Mouse (Mus musculus) kidney, adult 2 months (tissue): ENCODE measurements at regions not wholly inside any gene's neighbourhood (a gene's known extent, or its start where the extent isn't known, plus 50 kb on each side); places are given as distances from the start of the nearest gene placed in this dataset.

ENCODE experiments used
- DNase-seq: peaks from one replicate; pipeline ENCODE4 v3.0.0; 2021
- H3K27ac ChIP-seq: fragments of 200-500 bp; 2 replicates; pipeline ENCODE4 v1.5.1; 2012; ENCODE audit warnings: low read depth, low read length, control low read depth, inconsistent platforms; ENCODE audit not compliant: insufficient read depth
- H3K27me3 ChIP-seq: fragments of 200-500 bp; replicated peaks from 2 replicates; pipeline ENCODE4 v1.6.1; 2012; ENCODE audit warnings: mild to moderate bottlenecking, moderate library complexity, low read length, inconsistent platforms; ENCODE audit not compliant: control insufficient read depth, insufficient read depth
- H3K36me3 ChIP-seq: fragments of 200-500 bp; 2 replicates; pipeline ENCODE4 v1.6.1; 2012; ENCODE audit warnings: mild to moderate bottlenecking, moderate library complexity, low read length, inconsistent platforms; ENCODE audit not compliant: control insufficient read depth, insufficient read depth
- H3K4me1 ChIP-seq: fragments of 200-500 bp; 2 replicates; pipeline ENCODE4 v1.6.1; 2011; ENCODE audit warnings: low read length; ENCODE audit not compliant: control insufficient read depth, insufficient read depth
- H3K4me3 ChIP-seq: fragments of 200-500 bp; 2 replicates; pipeline ENCODE4 v1.5.1; 2011; ENCODE audit warnings: mild to moderate bottlenecking, low read depth, low read length, control low read depth; ENCODE audit not compliant: insufficient read depth
- CTCF ChIP-seq: fragments of 200-500 bp; conservative IDR thresholded peaks from 2 replicates; pipeline ENCODE4 v1.5.1; 2011; ENCODE audit warnings: low read depth, mild to moderate bottlenecking, control low read depth, low read length, moderate library complexity, mixed read lengths; ENCODE audit not compliant: insufficient read depth, insufficient read length
- POLR2A ChIP-seq: fragments of 200-500 bp; IDR thresholded peaks from one replicate; pipeline ENCODE4 v1.6.1; 2011; ENCODE audit warnings: low read depth, low read length, control low read depth
- WGBS: fragments of 180-500 bp; shearing (Covaris S2); methylation state at CpG from one replicate; pipeline ENCODE4 v1.1.7; 2018; 5-methylcytosine and 5-hydroxymethylcytosine counted together

GRCm38 (mm10) chr17:80801991-80802390, 73.7 kb upstream of the Map4k3 start:
- peak overlapping the region; percentile 20 for H3K27ac ChIP-seq
- DNase-seq, result no peak
- no peaks in the 10 kb centered on the region for H3K36me3 ChIP-seq
- TF ChIP-seq POLR2A (no peak), CTCF (no peak)
- peaks cover 12% of the 10 kb centered on the region for H3K4me1 ChIP-seq
- no peaks in the 10 kb centered on the region for H3K27me3 ChIP-seq
- no peak overlapping the region for H3K4me3 ChIP-seq
- WGBS, result 62% methylated on average over 8 of the region's 8 CpGs

GRCm38 (mm10) chr17:80801451-80801983, 73.2 kb upstream of the Map4k3 start:
- TF ChIP-seq POLR2A (no peak), CTCF (no peak)
- DNase-seq, result peak; percentile 75
- no peaks in the 10 kb centered on the region for H3K27me3 ChIP-seq
- 31% methylated on average over 16 of the region's 16 CpGs for WGBS
- H3K4me1 ChIP-seq, result peaks cover 12% of the 10 kb centered on the region
- H3K27ac ChIP-seq, result peak overlapping the region; percentile 20
- no peaks in the 10 kb centered on the region for H3K36me3 ChIP-seq
- H3K4me3 ChIP-seq, result no peak overlapping the region

GRCm38 (mm10) chr17:80800877-80801276, 72.6 kb upstream of the Map4k3 start:
- no peaks in the 10 kb centered on the region for H3K27me3 ChIP-seq
- 66% methylated on average over 13 of the region's 13 CpGs for WGBS
- TF ChIP-seq CTCF, result no peak
- no peak for TF ChIP-seq POLR2A
- H3K36me3 ChIP-seq, result no peaks in the 10 kb centered on the region
- H3K27ac ChIP-seq, result peak overlapping the region; percentile 62
- H3K4me3 ChIP-seq, result no peak overlapping the region
- H3K4me1 ChIP-seq, result peaks cover 12% of the 10 kb centered on the region
- no peak for DNase-seq

- Histone ChIP-seq H3K27ac (no peak overlapping the region; the same call in 1 of the 2 replicates), H3K27me3 (no peaks in the 10 kb centered on the region), H3K4me1 (peaks cover 12% of the 10 kb centered on the region), H3K36me3 (no peaks in the 10 kb centered on the region), H3K4me3 (no peak overlapping the region)
- TF ChIP-seq CTCF (no peak), POLR2A (no peak)
- no peak for DNase-seq
- 52% methylated on average over 5 of the region's 5 CpGs for WGBS
Measured at GRCm38 (mm10) chr17:80800454-80800853, 72.2 kb upstream of the Map4k3 start.

DNA sequence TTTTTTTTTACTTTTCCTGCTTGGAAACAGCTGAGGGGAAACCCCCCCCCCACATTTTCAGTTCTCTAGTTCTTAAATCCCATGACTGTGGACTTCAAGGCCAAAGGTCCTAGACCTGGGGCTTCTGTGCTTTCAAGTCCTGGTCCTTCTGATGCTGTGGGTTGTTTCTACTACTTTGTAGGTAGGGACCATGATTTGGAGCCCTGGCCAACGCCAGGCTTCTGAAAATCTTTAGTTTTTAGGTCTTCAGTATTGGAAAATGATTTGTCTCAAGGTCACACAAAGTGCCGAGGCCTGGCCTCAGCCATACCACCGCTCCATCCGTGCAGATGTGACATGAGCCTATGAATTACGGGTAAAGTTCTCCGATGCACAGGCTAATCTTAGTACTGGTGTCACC, 70.8 kb upstream of the Map4k3 start:
- TF ChIP-seq POLR2A (no peak), CTCF (no peak)
- 97% methylated on average over 6 of the region's 6 CpGs for WGBS
- Histone ChIP-seq H3K27ac (no peak overlapping the region), H3K36me3 (no peaks in the 10 kb centered on the region), H3K4me1 (peaks cover 12% of the 10 kb centered on the region), H3K4me3 (no peak overlapping the region), H3K27me3 (no peaks in the 10 kb centered on the region)
- DNase-seq, result no peak

GRCm38 (mm10) chr17:80798281-80798980, 70.1 kb upstream of the Map4k3 start:
- Histone ChIP-seq H3K27ac (no peak overlapping the region), H3K27me3 (no peaks in the 10 kb centered on the region), H3K4me3 (no peak overlapping the region), H3K4me1 (peaks cover 12% of the 10 kb centered on the region), H3K36me3 (no peaks in the 10 kb centered on the region)
- WGBS, result 88% methylated on average over 6 of the region's 6 CpGs
- TF ChIP-seq CTCF (no peak), POLR2A (no peak)
- no peak for DNase-seq

DNA sequence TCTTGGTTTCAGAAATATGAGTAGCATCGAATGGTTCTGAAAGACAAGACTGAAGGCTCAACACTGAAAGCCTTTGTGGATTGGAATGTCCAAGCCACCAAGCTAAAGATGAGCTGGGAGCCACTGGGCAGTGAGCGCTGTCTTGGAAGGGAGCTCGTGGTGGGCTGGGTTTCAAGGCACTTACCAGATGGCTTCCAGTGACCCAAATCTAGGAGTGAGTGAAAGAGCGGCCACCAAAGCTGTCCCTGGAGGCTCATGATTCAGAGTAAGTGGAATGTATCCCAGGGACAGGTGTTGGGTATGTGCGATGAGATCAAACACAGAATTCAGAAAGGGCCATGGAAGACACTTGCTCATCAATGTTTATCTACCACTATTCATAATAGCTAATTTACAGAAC, 68.5 kb upstream of the Map4k3 start:
- no peaks in the 10 kb centered on the region for H3K36me3 ChIP-seq
- DNase-seq, result no peak
- WGBS, result 94% methylated on average over 5 of the region's 5 CpGs
- no peaks in the 10 kb centered on the region for H3K27me3 ChIP-seq
- TF ChIP-seq CTCF (no peak), POLR2A (no peak)
- H3K4me1 ChIP-seq, result peaks cover 13% of the 10 kb centered on the region
- H3K4me3 ChIP-seq, result no peak overlapping the region
- no peak overlapping the region for H3K27ac ChIP-seq

GRCm38 (mm10) chr17:80796386-80796785, 68.1 kb upstream of the Map4k3 start:
- no peak for DNase-seq
- Histone ChIP-seq H3K27me3 (no peaks in the 10 kb centered on the region), H3K36me3 (no peaks in the 10 kb centered on the region), H3K4me1 (peaks cover 13% of the 10 kb centered on the region), H3K4me3 (no peak overlapping the region), H3K27ac (no peak overlapping the region)
- 87% methylated on average over 8 of the region's 8 CpGs for WGBS
- no peak for TF ChIP-seq CTCF
- no peak for TF ChIP-seq POLR2A
